Mouse (Mus musculus) gastrocnemius, adult 2 months (tissue): ENCODE measurements around the gene Bnc1. TPM values are rescaled to one million over a fixed set of nuclear protein-coding genes. Genes with fewer than 3 reads are reported as not detected.
A peak's percentile ranks its signal among the peaks of the same experiment; 100 is the strongest.

Source experiments
- DNase-seq: peaks from one replicate; pipeline ENCODE4 v3.0.0; 2022
- H3K27ac ChIP-seq: fragments of 200-600 bp; 2 replicates; pipeline ENCODE4 v1.8.1; 2022; ENCODE audit warnings: mild to moderate bottlenecking
- H3K4me3 ChIP-seq: fragments of 200-600 bp; 2 replicates; pipeline ENCODE4 v1.8.1; 2022; ENCODE audit warnings: mild to moderate bottlenecking, moderate library complexity
- CTCF ChIP-seq: fragments of 200-600 bp; IDR thresholded peaks from 2 replicates; pipeline ENCODE4 v1.8.1; 2022; ENCODE audit warnings: antibody characterized with exemption, mild to moderate bottlenecking, moderate library complexity
- intact Hi-C: fragments of 180-260 bp; cut with DNase I; formaldehyde crosslinking; loops from one replicate; pipeline ENCODE4 v1.15.1; 2025
- long read RNA-seq, 2 experiments: library from polyadenylated mRNA; stranded (forward); transcript quantifications; one replicate each; pipeline ENCODE4 v2.0.0; 2021
- total RNA-seq, 2 experiments: library from RNA; stranded (reverse); gene quantifications; 2 replicates each; pipeline ENCODE4 v1.2.3; 2021

Gene Bnc1
- total RNA-seq: not detected
- long read RNA-seq, experiment 1: 0 reads
- long read RNA-seq, experiment 2: 0 reads

DNA sequence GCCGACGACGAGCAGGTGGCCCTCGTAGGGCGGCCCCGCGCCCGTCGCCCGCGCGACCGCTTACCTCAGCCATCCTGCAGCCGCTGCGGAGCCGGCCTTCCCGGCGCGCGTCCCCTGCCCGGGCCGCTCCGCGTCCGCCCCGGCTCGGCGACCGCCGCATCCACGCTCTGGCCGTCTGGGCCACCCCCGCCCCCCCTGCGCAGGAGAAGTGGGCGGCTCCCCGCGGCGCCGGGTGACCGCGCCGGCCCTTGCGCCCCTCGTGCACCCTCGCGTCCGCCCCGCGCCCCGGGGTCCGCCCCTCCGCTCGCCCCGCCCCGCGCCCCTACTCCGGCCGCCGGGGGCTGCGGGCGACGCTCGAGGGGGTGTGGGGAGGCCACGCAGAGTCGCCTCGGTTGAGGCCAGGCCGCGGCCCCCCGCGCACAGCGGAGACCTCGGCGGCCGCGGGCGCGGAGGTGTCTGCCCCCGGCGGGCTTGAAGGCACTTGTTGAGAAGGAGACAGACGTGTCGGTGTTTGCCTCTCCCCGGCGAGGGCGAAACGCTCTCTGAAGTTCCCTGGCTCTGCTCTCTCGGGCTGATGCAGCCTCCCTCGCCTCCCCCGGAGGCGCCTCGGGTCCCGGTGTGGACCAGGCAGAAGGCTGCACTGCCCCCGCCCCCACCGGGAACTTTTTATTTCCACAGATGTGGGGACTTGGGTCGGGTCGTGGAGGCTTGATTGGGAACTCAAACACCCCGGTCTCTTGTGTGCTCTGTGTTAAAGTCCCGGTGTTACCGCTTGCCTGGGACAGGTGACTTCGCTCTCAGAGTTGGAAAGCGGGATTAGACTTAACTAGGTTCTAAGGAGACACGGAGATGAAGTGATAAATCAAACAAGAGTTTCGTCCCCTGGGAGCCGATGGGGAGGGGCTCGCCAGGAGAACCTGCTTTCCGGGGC lies at the start of gene Bnc1:
Bnc1 (minus strand) TSS at position 162 of the 931 bp plus-strand sequence.
- Histone ChIP-seq H3K4me3 (peak within 1 kb of the TSS; percentile 67), H3K27ac (no peak within 1 kb of the TSS)
- intact Hi-C loops: no loop called here
- peak; percentile 28 for DNase-seq
- no peak for TF ChIP-seq CTCF

- no peak overlapping the region for H3K27ac ChIP-seq
- no peak for TF ChIP-seq CTCF
- H3K4me3 ChIP-seq: no peak overlapping the region
- no peak for DNase-seq
- intact Hi-C loops: no loop called here
These were observed 41.3 kb upstream of the Bnc1 start for GRCm38 (mm10) chr7:82033347-82033746.

DNA sequence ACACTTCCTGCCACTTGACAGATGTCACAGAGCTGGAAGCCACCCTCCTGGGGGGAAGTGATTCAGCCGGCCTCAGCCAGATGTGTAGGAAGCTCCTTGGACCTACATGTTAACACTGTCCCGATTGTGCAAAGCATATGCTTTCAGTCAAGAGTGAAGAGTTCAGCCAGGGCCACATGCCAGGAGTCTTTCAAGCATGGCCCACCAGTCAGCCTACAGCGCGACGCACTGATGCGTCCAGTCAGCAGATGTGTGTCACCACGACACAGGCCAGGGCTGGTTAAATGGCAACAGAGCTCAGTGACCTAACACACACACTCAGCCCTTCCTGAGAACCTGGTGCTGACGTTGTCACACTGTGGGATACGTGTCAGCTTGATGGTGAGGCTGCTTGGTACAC lies 37.6 kb upstream of the Bnc1 start:
- intact Hi-C loops: no loop called here
- Histone ChIP-seq H3K27ac (no peak overlapping the region), H3K4me3 (no peak overlapping the region)
- DNase-seq: no peak
- TF ChIP-seq CTCF: no peak

- intact Hi-C loops: no loop called here
These were observed 33.7 kb upstream of the Bnc1 start for GRCm38 (mm10) chr7:82025802-82026201.

DNA sequence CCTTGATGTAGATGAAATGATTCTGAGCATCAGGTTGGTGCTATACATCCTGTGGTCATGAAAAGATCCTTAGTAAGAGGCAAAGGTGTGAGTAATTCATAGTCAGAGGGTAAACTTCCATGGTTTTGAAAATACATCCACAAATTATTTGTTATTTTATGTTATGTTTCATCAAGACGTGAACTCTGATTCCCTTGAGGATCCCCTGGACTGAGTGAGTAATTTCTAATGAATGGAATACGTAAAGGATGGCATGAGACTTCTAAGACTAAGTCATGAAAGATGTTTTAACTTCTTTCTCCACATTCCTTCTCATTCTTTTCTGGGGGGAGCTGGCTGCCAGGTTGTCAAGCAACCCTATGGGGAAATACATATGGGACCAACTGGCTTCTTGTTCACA lies 31.6 kb upstream of the Bnc1 start:
- no peak overlapping the region for H3K4me3 ChIP-seq
- intact Hi-C loops: no loop called here
- no peak overlapping the region for H3K27ac ChIP-seq
- DNase-seq: no peak
- TF ChIP-seq CTCF: no peak

More at GRCm38 (mm10) chr7:82025802-82026201, 33.7 kb upstream of the Bnc1 start:
- no peak for DNase-seq
- H3K4me3 ChIP-seq: no peak overlapping the region
- H3K27ac ChIP-seq: no peak overlapping the region
- TF ChIP-seq CTCF: no peak

- no peak for TF ChIP-seq CTCF
These were observed 30.3 kb upstream of the Bnc1 start for GRCm38 (mm10) chr7:82022404-82022803.

DNA sequence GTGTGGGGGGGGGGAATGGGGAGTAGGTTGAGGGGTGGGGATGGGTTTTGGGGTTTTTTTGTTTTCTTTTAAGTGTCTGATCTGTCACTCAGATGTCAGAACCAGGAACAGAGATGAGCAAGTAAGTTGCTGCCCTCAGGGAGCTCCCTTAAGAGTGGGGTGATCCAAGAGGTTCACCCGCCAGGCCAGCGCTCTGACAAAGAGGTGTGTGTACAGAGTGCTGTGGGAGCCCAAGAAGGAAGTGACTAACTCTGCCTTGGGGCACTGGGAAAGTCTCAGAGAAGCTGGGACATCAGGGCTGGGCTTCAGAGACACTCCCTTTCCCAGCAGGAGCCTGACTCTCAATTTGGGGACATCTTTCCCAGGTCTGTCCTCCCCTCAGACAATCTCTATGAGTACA lies 25.9 kb upstream of the Bnc1 start:
- Histone ChIP-seq H3K27ac (no peak overlapping the region), H3K4me3 (no peak overlapping the region)
- intact Hi-C loops: no loop called here
- TF ChIP-seq CTCF: no peak
- no peak for DNase-seq

More at GRCm38 (mm10) chr7:82022404-82022803, 30.3 kb upstream of the Bnc1 start:
- H3K4me3 ChIP-seq: no peak overlapping the region
- intact Hi-C loops: no loop called here
- no peak for DNase-seq
- H3K27ac ChIP-seq: no peak overlapping the region

DNA sequence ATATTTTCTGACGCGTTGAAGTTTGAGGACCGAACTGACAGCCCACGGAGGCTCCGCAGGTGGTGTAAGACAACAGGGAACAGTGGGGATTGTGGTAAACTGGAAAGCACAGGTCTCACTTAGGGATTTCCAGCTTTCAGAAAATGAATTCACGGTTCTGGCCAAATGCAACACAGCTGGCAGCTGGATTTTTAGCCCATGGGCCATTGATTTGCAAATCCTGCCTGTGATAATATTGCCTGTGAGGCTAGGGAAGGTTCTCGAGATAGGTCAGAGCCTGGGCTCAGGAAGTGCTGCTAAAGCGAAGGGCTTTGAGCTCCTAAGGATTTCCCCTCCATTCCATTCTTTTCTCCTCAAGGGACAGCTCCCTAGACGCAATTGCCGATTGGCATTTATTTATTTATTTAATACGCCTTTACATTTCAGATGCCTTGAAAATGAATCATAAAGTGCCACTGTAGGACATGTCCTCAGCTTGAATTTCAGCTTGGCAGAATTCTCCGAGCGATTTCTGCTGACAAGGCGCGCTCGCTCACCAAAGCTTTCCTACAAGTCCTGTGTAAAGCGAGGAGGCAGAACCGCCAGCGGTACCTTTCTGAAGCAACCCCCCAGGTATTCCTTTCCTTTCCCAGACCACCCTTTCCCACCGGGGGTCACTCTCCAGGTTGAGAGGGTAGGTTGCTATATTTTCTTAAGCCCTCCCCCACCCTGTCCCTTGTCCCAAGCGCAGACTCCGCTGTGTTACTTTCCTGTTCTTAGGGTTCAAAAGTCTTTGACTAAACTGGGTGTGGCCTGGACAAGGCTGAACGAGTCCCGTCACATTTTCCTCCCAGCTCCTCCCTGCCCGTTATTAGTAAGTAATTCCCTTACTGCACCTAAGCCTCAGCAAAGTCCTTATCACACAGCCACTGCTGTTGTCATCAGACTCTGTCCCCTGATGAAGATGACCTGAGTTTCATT lies 24.9 kb upstream of the Bnc1 start:
- TF ChIP-seq CTCF: no peak
- intact Hi-C loops: no loop called here
- Histone ChIP-seq H3K27ac (no peak overlapping the region), H3K4me3 (peak overlapping the region; percentile 61)
- peak; percentile 48 for DNase-seq

DNA sequence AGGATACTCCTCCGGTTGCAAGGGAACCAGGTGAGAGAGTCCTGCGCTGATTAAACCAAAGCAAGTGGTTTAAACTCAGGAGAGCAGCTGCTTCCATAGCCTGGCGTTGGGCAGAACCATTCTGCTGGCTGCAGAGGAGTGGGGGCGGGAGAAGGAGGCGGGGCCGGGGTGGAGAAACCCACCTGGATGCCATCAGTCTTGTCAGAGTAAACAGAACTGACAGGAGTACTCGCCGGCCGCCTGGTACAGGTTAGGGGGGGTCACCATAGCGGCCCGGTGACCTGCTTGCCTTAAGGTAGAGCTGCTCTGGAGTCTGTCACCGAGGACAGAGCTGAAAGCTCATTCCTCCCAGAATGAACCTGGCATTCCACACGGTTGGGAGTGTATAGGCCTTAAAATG lies 20.4 kb upstream of the Bnc1 start:
- intact Hi-C loops: no loop called here
- Histone ChIP-seq H3K27ac (no peak overlapping the region), H3K4me3 (no peak overlapping the region)
- TF ChIP-seq CTCF: no peak
- DNase-seq: no peak

DNA sequence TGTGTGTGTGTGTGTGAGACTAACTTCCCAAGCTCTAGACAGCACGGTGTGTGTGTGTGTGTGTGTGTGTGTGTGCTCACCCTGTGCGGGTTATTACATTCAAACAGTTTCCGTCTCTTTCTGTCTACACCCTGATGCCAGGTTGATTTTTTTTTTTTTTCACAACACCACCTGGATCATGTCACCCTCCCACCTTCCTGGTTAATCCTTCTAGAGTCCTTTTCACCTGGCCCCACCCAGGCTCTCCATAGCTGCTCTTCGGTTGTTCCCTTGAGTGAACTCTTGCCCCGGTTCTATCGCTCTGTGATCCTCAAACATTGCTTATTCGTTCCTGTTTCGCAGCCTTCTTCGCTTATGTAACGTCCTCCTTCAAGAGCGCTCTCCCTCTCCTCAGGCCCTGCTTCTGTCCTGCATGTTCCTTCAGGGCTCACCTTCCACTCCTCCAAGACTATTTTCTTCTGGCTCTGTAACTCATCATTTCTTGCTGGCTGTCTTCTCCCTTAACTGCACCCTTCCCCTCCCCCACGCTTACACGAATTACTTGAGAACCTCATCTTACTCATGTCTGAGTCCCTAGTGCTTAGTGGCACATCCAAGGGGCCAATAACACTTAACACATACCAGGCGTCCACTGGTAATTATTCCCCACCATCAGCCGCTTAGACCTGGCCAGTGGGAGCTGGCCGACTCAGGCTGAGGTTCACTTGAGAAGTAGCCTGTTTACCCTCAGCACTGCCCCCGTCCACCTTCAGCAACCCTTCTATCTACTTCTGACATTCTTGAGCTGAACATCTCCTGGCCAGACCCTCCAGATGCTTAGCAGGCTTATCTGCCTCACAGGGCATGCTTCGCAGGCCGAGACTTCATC lies 19.7 kb upstream of the Bnc1 start:
- Histone ChIP-seq H3K4me3 (no peak overlapping the region), H3K27ac (no peak overlapping the region)
- TF ChIP-seq CTCF: no peak
- intact Hi-C loops: no loop called here
- no peak for DNase-seq

- no peak for DNase-seq
- intact Hi-C loops: no loop called here
- H3K4me3 ChIP-seq: no peak overlapping the region
- H3K27ac ChIP-seq: no peak overlapping the region
- no peak for TF ChIP-seq CTCF
These were observed 15.1 kb upstream of the Bnc1 start for GRCm38 (mm10) chr7:82007151-82007550.

- no peak overlapping the region for H3K4me3 ChIP-seq
- no peak for DNase-seq
- intact Hi-C loops: no loop called here
These were observed 12.1 kb upstream of the Bnc1 start for GRCm38 (mm10) chr7:82004228-82004627.

More at GRCm38 (mm10) chr7:82004228-82004627, 12.1 kb upstream of the Bnc1 start:
- no peak for TF ChIP-seq CTCF
- no peak overlapping the region for H3K27ac ChIP-seq
